Mouse (Mus musculus) CD4-positive, CD25-positive, alpha-beta regulatory T cell, adult 4 months (primary cell): ENCODE data around the gene Shmt2. TPM values are rescaled to one million over a fixed set of nuclear protein-coding genes. Genes with fewer than 3 reads are reported as not detected.

ENCODE experiments used
- ATAC-seq: one replicate; pipeline ENCODE4 v1.8.0; 2017
- polyA plus RNA-seq, 2 experiments: library from polyadenylated mRNA; unstranded; fragments of 100-300 nt; shearing (Covaris generic); gene quantifications; one replicate each; pipeline ENCODE4 v1.2.1; 2017

The Shmt2 gene
- polyA plus RNA-seq, result 10 to 100 TPM; 55.4 to 78.3 TPM

DNA sequence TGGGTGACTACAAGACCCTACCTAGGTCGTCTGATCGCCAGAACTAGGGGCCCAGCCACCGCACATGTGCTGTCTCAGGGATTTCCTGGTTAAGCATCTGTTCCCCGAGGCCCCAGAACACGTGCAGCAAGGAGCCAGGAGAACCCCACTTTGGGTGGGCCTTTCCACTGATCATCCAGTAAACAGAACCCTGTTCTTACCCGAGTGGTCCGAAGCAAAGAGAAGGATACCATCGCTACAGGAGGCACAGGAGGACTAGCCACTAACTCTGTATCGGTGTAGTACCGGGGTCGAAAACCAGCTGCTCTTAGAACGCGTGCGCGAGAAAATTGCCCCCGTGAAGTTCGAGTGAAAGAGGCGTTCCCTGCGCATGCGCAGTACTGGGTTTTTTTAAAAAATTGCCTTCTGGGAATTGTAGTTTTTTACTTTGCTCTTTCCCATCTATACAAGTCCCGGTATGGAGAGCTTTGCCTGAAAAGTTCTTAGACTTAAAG is at the start of gene Shmt2:
Gene Shmt2, minus strand, starts transcription at position 357 of the 494 bp plus-strand sequence.
- peak; percentile 68 for ATAC-seq

DNA sequence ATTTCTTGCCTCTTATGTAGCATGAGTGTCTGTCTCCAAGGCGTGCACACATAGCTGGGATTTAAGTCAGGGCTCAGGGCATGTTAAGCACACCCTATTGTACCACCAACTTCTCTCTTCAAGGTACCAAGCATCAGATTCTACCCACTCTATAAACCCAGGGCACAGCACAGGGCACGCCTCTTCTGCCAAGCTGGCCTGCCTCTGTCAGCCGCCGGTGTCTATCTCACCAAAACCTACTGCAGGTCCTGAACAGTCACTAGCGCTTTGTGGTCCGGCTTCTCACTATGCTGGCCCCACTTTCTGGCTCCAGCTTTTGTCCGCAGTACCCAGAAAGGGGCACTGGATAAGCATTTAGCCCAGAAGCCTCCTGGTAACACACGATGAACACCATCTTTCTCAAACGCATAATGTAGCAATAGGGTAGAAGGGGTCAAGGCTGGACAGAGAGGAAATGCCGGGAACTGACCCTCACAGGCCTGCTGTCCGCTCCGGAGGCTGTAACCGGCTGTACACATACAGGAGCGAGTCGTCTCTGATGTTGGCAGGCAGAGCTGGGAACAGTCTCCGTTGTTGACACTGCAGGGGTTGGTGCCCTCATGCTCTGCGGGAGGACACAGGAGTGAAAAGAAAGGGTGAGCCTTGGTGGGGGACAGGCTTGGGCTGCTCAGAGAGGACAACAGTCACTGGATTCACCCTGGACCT is 48.8 kb upstream of the Shmt2 start:
- no peak for ATAC-seq

DNA sequence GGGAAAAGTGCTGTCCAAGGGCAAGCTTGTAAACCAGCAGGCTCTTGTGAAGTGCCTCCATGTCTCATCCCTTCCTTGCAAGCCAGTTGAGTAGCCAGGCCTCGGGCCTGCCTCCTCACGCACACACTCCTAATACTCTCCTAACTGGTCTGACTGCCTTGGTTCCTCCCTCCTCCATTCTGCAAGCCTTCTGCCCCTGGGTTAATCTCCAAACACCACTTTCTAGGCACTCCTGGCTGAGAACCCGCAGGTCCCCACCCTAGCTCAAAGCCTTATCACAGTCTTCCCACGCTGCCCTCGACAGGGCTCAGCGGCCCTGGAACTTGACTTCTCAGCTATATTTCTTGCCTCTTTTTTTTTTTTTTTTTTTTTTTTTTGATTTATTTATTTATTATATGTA is 48.1 kb upstream of the Shmt2 start:
- no peak for ATAC-seq

DNA sequence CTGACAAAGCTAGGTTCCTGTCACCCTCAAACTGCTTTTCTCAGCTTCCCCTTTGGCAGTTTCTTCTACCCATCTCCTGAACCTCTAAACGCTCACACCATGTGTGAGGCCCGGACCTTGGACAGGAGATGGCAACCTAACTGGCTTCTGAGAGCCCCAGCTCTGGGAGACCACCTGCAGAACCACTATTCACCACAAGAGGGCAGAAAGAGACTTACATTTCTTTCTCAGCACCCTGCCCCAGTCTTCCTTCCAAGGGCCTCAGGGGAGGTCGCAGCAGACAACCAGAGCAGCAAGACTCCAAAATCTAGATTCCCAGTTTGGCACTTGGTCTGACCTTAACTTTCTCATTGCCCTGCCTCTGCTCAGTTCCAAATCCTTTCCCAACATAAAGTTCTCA is 47.2 kb upstream of the Shmt2 start:
- no peak for ATAC-seq

DNA sequence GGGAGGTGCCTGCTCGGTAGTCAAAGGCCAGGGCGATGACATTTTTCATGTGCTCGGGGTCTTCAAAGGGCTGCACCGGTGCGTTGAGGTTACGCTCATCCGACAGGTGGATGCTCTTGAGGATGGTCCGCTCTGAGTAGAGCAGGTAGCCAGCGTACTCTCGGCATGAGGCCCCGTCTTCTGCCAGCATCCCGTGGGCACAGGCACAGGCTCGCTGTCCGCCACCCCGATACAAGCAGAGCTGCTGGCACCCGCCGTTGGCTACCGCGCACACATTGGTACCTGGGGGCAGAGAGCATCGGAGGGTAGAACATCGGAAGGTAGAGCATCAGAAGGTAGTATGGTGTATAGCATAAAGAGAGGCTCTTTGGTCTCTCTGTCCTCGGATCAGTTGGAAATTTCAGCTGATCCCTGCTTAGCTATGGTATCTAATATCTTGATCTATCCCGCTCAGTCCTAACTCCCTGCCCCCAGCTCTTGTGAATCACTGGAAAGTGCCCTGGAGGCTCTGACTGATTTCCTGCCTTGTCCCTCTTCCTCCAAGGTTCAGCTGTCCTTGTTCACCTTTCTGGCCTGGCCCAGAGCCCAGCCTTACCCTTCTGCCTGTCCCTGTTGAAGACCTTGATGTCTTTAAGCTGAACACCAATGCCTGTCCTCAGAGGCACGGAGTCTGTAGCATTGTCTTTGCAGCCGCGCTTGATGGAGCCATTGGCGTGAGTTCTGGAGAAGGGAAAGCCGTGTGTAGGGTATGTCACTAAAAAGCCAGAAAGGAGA is 44.5 kb upstream of the Shmt2 start:
- no peak for ATAC-seq

DNA sequence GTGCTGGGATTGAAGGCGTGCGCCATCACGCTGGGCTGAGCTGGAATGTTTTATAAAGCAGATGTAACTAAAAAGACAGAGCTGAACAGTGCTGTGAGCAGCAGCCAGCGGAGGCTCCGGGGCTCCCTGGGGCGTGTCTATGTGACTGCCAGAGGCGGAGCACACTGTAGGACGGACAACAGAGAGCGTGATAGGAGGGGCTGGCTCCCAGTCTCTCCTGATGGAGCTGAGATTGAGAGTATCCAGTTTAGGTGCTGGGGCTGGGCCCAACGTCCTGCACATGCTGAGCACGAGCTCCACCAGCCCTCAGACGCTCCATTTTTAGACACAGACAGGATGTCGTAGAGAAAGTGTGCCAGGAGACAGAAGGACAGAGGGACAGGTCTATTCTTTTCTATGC is 42.1 kb upstream of the Shmt2 start:
- no peak for ATAC-seq

DNA sequence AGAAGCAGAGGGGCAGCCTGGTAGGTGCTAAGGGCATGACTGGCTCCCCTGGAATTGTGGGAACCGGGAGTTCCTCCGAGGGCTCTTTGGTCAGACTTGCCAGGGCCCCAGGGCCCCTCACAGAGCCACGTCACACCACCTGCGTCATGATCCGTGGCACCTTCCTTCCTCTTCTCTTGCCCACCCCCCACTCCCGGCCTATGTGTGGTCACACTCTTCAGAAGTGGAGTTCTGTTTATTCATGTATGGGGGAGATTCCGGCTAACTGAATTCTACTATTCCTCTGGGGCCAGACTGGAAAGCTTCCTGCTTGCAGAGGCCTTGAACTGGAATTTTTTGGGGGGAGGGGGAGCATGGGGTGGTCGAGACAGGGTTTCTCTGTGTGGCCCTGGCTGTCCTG is 41.6 kb upstream of the Shmt2 start:
- no peak for ATAC-seq

DNA sequence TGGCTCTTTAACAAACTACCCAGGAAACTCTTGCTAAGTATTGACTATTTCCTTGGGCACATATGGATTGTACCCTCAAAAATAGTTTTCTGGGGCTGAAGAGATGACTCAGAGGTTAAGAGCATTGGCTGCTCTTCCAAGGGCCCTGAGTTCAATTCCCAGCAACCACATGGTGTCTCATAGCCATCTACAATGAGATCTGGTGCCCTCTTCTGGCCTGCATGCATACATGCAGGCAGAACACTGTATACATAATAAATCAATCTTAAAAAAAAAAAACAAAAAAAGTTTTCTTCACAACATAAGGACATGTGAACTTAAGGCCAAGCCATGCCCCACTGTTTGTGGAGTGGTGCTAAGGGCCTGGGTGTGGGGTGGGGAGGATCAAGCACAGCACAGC is 38.9 kb upstream of the Shmt2 start:
- ATAC-seq, result no peak

DNA sequence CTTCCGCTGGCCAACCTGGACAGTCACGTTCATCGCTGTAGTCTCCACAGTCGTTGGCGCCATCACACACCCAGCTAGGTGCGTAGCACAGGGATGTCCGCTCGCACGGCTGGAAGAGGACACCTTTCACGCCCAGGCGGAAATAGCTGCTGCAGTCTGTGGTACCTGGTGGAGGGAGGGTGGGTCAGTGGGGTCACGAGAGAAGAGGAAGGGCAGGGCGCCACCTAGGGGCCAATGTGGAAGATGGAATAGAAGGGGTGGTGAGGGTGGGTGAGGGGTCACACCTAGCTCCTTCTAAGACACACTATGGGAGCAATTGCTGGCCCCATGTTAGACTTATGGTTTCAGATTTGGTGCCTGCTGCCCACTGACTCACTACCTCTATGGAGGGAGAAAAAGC is 35.2 kb upstream of the Shmt2 start:
- ATAC-seq, result no peak

DNA sequence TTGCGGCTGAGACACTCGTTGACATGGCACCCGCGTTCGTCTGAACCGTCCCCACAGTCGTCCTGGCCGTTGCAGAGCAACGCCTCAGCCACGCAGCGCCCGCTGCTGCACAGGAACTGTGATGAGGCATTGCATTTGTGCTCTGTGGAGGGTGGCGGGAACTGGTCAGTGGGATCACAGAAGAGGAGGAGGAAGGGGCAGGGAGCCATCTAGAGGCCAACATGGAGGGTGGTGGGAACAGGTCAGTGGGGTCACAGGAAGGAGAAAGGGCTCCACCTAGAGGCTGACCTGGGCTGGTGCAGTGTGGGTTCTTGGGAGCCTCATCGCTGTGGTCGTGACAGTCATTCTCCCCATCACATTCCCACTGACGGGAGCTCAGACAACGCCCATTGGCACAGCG is 33.5 kb upstream of the Shmt2 start:
- no peak for ATAC-seq

DNA sequence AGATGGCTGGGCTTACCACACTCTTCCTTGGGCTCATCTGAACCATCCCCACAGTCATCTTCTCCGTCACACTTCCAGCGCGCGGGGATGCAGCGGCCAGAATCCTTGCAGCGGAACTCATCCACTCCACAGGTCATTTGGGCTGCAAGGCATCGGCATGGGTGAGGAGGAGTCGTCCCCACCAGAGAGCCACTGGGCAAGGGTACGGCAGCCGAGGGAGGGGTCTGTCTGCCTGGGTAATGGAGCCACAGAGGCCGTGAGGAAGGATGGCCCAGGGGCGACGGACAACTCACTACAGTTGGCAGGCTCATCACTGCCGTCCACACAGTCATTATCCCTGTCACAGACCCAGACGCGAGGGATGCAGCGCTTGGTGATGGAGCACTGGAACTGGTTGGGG is 27.6 kb upstream of the Shmt2 start:
- ATAC-seq, result no peak

DNA sequence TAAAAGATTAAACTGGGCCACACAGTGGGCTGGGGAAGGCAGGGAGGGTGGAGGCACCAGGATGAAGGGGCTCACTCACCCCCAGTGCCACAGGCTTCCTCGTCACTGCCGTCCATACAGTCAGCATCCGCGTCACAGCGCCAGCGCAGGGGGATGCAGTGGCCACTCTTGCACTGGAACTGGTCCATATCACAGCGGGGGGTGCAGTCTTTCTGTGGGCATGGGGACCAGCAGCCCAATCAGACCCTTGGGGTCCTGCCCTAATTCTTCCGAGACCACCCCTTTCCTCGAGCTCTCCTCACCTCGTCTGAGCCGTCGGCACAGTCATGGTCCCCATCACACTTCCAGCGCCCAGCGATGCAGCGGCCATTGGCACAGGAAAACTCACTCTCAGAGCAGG is 26.0 kb upstream of the Shmt2 start:
- ATAC-seq, result no peak

DNA sequence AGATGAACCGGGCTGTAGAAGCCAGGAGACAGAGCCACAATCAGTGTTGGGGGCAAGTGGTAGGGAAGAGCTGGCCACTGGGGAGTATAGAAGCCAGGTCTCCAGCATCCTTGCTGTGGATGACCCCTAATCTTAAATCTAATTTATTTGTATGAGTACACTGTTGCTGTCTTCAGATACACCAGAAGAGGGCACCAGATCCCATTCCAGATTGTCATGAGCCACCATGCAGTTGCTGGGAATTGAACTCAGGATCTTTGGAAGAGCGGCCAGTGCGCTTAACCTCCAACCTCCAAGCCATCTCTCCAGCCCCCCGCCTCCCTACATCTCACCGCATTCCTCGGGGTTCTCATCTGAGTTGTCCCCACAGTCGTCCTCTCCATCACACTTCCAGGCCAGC is 24.3 kb upstream of the Shmt2 start:
- ATAC-seq, result no peak

DNA sequence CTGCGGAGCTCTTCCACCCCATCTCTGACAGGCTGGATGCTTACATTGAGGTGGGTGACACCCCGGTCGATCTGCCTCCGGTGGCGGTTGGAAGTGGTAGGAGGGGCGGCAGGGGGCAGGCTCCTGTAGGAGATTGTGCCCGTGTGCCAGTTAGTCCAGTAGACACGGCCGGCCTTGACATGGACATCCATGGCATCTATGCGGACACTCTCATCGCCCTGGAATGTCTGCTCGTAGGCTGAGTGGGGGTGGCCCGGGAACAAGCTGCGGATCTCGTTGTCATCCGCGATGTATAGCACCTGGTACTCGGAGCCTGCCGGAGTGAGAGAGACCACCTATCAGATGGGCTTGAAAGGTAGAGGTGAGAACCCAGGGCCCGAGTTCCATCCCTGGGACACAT is 22.1 kb upstream of the Shmt2 start:
- no peak for ATAC-seq

DNA sequence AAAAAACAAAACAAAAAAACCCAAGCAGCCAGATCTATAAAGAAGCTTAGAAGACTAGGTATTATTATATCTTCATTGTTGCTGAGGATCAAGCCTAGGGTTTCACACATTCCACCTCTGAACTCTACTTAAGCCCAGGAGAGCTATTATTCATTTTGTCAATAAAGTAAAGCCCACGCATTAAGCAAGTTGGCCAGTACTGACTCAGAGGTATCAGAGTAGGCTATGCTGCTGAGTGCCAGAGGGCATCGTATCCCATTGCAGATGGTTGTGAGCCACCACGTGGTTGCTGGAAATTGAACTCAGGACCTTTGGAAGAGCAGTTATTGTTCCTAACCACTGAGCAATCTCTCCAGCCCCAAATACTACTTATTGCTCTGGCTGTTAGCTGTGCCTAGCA is 21.7 kb upstream of the Shmt2 start:
- no peak for ATAC-seq

DNA sequence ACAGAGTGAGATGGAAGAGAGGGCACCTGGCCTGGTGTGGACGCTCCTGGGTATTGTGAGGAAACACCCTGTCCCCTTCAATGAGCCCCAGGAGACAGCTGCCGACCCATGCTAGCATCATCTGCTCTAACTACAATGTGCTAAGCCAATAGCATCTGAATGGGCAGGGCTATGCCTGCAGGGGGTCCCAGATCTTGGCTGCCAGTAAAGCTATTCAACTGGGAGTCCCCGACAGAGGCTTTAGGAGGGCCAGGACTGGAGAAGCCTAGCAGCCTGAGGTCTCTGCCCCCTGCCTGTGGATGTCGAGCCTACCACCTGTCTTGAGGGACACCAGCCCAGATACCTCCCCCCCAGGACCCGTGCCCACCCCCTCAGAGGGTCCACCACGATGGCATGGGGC is 20.5 kb upstream of the Shmt2 start:
- ATAC-seq, result no peak

DNA sequence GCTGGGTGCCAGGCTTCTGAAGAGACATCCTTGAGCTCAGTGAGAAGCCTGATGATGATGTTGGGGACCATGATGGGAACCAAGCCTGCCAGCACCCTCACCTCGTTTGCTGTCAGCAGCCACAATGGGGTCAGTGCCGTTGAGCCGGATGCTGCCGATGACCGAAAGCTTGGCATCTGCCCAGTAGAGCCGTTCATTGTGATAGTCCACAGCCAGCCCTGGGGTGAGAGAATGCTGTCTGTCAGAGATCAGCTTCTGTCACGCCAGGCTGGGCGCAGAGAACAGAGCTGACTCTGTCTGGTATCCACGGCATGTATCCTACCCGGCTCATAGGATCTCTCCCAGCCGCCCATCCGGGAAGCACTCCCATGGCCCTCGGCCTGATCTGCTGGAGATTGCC is 19.8 kb upstream of the Shmt2 start:
- no peak for ATAC-seq

DNA sequence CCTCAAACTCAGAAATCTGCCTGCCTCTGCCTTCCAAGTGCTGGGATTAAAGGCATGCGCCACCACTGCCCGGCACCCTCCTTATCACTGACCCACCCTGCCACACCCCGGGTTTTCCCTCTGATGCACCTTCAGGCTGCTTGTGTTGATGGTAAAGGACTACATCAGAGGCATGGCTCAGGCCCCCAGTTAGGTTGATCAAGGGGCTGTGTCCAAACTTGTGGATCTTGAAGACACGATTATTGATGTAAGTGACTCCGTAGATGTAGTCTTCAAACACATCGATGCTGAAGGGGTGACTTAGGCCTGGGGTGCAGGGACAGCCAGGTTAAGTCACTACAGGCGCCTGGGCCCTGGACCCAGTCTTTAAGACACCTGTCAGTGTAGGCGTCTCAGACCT is 19.3 kb upstream of the Shmt2 start:
- no peak for ATAC-seq

DNA sequence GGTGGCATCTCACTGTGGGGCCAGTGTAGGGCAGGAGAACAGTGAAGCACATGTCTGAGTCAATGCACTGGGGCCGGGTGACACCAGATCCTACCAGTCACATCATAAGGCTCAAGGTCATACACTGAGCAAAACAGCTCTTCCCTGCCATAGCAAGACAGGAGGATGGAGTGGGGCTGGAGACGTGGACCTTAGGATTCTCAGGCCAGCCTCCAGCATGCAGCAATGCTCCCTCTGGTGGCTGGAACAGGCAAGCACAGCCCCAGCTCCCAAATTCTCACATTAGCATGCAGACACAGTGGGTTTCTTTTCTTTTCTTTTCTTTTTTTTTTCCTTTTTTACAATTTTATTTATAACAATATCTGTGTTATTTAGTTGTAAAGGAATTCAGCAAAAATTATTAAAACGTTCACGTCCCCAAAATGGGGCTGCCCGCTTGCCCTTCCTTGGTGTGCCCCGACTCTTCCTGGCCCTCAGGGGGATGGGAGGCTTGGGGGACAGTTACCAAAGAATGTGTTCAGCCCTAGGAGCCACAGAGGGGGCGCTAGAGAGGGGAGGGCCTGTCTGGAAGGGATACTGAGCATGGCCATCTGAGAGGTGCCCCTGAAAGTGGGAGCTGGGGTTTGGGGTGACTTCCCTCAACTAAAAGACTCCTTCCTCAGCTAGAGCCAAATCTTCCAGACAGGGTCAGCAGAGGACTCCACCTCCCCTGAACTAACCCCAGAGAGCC is 15.8 kb upstream of the Shmt2 start:
- ATAC-seq, result peak; percentile 42

DNA sequence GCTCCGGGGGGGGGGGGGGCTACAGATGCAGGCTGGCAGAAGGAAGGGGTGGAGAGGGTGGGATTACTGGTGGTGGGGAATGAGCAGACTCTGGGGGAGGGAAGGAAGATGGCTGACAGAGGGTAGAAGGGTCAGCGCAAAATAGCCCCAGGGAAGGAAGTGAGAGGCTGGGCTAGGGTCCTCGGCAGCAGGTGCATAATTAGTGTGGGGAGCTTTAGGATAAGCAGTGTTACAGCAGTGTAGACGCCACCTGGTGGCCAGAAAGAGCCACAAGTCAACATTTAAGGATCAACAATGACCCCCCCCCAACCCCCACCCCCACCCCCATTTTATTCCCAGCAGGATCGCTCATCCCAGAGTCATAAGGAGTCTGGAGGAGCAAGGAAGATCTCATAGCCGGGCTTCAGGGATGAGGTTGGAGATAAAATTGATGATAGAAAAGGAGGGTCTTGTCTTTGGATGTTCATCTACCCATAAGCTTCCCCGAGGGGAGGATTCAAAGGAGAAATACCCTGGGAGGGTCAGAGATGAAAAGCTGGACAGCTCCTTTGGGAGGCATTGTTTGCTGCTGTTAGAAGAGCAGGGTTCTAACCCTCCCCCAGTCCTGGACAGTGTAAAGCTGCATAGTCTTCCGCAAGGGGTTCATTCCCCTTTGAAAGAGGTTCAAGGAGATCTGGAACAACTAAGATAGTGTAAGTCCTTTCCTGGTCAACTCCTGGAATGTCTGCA is 14.5 kb upstream of the Shmt2 start:
- ATAC-seq, result no peak

DNA sequence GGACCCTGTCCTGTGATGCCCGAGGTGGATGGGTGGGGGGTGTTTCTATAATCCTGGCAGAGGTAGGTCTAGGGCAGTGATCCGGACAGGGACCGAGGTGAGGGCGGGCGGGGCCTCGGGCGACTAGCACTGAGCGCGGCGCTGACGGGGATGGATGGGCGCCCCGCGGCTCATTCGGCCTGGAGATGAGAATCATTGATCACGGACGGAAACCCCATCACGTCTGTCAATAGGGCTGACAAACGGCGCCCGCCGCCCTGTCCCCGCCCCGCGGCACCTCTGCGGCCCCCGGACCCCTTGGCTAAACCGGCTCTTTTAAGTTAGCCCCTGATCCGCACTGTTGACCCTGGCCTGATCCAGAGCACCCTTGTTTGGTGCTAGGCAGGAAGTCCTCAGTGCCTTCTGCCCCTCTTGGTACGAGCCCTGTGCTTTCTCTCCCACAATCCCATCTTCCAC is 12.7 kb upstream of the Shmt2 start:
- no peak for ATAC-seq

DNA sequence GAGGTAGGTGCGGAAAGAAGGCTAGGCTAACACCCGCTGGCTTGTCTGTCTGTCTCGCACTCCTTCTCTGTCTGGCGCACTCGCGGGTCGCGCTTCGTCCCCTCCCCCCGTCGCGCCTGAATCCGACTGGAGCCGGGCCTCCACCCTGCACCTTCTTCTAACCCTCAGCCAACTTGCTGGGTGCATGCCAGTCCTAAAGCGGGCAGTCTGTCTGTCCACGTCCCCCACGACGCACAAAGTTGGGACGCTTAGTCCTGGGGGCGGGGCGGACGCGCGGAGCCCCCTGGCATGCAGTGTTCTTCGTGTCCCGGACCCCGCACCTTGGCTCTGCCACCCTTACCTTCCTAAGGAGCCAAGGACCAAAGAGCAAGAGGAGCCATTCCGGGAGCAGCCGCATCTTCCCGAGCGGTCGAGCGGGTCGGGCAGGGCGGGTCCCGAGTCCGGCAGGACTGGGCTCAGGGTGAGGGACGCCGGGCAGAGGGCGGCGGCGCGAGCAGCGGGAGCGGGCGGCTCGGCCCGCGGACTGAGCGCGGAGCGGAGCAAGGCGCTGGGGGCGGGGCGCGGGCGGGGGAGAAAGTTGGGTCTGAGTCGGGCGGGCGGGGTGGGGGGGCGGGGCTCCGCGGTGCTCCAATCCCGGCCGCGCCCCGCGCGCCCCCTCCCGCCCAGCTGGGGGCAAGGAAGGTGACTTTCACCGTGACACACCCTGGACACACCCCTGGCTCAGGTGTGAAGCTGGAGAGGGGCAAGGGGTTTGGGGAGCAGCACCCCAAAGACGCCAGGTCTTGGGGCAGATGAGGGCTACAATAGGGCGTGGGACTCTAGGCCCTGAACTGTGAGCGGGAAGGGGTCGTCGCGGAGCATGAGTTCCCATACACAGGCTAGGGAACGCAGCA is 12.0 kb upstream of the Shmt2 start, which contains the start of gene Nxph4:
Gene Nxph4, minus strand, starts transcription at position 524 of the 893 bp plus-strand sequence.
- ATAC-seq, result no peak
